Mouse (Mus musculus) leukemia stem cell, adult 10-12 weeks (primary cell): ENCODE results near the gene Echs1. TPM values are rescaled to one million over a fixed set of nuclear protein-coding genes. Genes with fewer than 3 reads are reported as not detected.

ENCODE experiments used
- polyA plus RNA-seq: library from polyadenylated mRNA; stranded (reverse); fragments of >175 nt; gene quantifications from 2 replicates; pipeline ENCODE4 v1.2.3, GENCODE M21; 2012; ENCODE audit warnings: low replicate concordance

Gene Echs1
- polyA plus RNA-seq = 2.1 and 6.3 TPM in 2 replicates

DNA sequence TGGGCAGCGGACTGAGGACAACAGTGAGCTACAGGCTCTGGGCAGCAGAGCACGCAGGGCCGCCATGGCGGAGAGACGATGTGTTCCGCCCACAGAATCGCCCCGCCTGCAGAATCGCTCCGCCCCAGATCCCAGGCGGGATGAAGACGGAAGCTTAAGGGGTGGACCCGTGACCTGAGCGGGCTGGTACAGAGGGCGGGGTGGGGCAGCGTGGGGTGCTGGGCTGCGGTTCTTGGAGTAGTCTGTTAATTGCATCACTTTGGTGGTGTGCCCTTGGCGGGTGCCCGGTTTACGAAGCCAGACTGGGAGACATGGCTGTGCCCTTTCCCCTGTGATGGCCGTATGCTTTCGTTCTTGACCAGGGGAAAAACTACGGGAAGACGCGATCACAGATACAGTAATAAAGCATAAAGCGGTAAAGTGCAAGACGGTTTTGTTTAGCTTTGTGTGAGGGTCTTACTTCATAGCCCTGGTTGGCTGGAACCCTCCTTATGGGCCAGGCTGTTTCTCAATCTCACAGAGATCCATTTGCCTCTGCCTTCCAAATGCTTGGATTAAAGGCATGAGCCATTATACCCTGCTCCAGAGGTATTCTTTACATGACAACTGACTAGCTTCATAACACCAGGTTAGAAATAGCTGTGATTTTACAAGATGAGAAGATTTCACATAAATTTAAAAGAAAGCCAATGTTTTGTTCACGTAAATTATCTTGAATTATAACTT lies at the start of gene Echs1:
TSS of gene Echs1 (minus strand) at position 148 of the 726 bp plus-strand sequence.

GRCm38 (mm10) chr7:140164664-140165063 lies 48.4 kb upstream of the Echs1 start, which contains the start of gene Olfr522:
Gene Olfr522, minus strand, starts transcription at chr7:140164764.

GRCm38 (mm10) chr7:140154218-140154927 lies 38.1 kb upstream of the Echs1 start, which contains the start of gene Sprn:
Gene Sprn, minus strand, starts transcription at chr7:140154877.

GRCm38 (mm10) chr7:140137135-140138020 lies 21.1 kb upstream of the Echs1 start, which contains the start of gene Mtg1:
Gene Mtg1, plus strand, starts transcription at chr7:140137564.

DNA sequence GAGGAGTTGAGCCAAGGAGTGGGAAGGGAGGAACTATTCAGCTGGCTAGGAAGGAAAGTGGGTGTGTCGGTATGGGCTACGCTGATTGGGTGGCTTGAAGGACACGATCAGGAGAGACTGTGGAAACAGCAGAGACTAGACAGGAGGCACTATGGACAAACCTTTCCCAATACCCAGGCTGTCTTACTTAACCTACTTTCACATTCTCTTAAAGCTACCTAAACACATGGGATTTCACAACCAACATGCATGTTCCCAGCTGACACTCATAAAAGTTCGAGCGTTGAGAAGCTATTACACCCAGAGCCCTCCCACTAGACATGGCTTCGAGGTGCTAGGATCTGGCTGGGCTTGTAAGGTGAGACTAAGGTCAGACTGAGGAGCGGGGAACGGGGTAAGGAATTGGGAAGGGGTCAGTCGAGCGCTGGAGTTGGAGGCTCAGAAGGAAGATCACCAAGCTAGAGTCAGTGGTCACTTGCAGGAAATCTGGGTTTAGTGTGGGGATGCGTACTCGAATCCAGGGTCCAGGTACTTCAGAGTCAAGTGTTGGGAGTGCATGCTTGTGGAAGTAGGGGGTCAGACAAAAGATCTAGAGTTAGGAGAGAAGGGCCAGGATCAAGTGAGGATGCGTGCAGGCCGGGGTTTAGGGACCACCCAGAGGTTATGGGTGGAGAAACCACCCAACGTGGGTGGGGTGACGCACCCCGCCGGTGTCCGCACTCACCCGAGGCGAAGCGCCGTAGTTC lies 520 bp downstream of the Echs1 start, which contains the start of gene Paox:
TSS of gene Paox (plus strand) at position 217 of the 746 bp plus-strand sequence.

GRCm38 (mm10) chr7:140101993-140102860 lies 14.0 kb downstream of the Echs1 start, which contains the start of gene Fuom:
Gene Fuom, minus strand, starts transcription at chr7:140102441.

GRCm38 (mm10) chr7:140092924-140093528 lies 23.2 kb downstream of the Echs1 start, which contains the start of gene Prap1:
Gene Prap1, plus strand, starts transcription at chr7:140093395.

GRCm38 (mm10) chr7:140082242-140082678 lies 34.0 kb downstream of the Echs1 start, which contains the start of gene Caly:
Gene Caly, minus strand, starts transcription at chr7:140082548.

Other genes with a start within 250 kb of the Echs1 start
- 0.06 TPM in 1 of 2 replicates, not detected in the other for gene Kndc1, start 221.8 kb downstream of the Echs1 start, polyA plus RNA-seq
- 0.39 and 0.77 TPM in 2 replicates for gene Utf1, start 172.7 kb downstream of the Echs1 start, polyA plus RNA-seq
- not detected in 2 replicates for gene 6430531B16Rik, start 137.7 kb downstream of the Echs1 start, polyA plus RNA-seq
- gene Adam8, start 123.9 kb downstream of the Echs1 start, polyA plus RNA-seq = 2.5 and 4.3 TPM in 2 replicates
- gene Zfp511, start 80.1 kb downstream of the Echs1 start, polyA plus RNA-seq = 15.0 and 21.8 TPM in 2 replicates
- gene Tubgcp2, start 79.8 kb downstream of the Echs1 start, polyA plus RNA-seq = 2.9 and 8.4 TPM in 2 replicates
- gene Msx3, start 67.4 kb downstream of the Echs1 start, polyA plus RNA-seq = not detected in 2 replicates
- not detected in 2 replicates for gene Caly, start 33.9 kb downstream of the Echs1 start, polyA plus RNA-seq
- not detected in 2 replicates for gene Prap1, start 23.1 kb downstream of the Echs1 start, polyA plus RNA-seq
- gene Fuom, start 14.0 kb downstream of the Echs1 start, polyA plus RNA-seq = 22.3 and 34.2 TPM in 2 replicates
- 2.6 and 4.2 TPM in 2 replicates for gene Paox, start 677 bp downstream of the Echs1 start, polyA plus RNA-seq
- gene Mtg1, start 21.1 kb upstream of the Echs1 start, polyA plus RNA-seq = 5.5 and 5.9 TPM in 2 replicates
- gene Sprn, start 38.4 kb upstream of the Echs1 start, polyA plus RNA-seq = not detected in 2 replicates
- not detected in 2 replicates for gene Olfr522, start 48.3 kb upstream of the Echs1 start, polyA plus RNA-seq
- gene Olfr523, start 56.7 kb upstream of the Echs1 start, polyA plus RNA-seq = not detected in 2 replicates
- not detected in 2 replicates for gene Olfr524, start 89.5 kb upstream of the Echs1 start, polyA plus RNA-seq
- gene Cd163l1, start 101.8 kb upstream of the Echs1 start, polyA plus RNA-seq = 0.07 TPM in 1 of 2 replicates, not detected in the other
- gene 5830411N06Rik, start 130.8 kb upstream of the Echs1 start, polyA plus RNA-seq = 0.05 and 0.08 TPM in 2 replicates
- not detected in 2 replicates for gene Olfr525, start 204.4 kb upstream of the Echs1 start, polyA plus RNA-seq
- gene Olfr527, start 217.5 kb upstream of the Echs1 start, polyA plus RNA-seq = not detected in 2 replicates
- gene Olfr60, start 245.2 kb upstream of the Echs1 start, polyA plus RNA-seq = 0.06 TPM in 1 of 2 replicates, not detected in the other